Mouse (Mus musculus): ENCODE results near the gene Slc44a4.
"Not testable (repeated sequence)": the region's sequence is repeated elsewhere in the genome, so short reads cannot be mapped to it uniquely, and the experiment has no call there.

The Slc44a4 gene

GRCm38 (mm10) chr17:34960702-34961493 lies 46.6 kb downstream of the Slc44a4 start:
- no peak for DNase-seq (ENCODE audit: low spot score in 2 of 2)

DNA sequence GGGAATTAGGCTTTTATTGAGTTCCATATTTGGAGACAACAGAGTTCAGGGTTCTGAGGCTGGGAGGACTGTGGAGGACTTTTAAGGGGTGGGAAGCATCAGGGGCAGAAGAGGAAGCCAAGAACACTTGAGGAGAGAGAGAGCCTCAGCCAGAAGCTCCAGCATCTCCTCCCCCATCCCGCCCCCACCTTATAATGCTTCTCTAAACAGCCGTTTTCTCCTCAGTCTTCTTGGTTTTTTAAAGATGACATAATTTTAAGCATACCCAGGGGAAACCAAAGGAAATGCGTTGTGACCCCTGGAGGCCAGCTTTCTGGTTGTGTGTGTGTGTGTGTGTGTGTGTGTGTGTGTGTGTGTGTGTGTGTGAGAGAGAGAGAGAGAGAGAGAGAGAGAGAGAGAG lies 47.9 kb downstream of the Slc44a4 start:
- no peak for DNase-seq (ENCODE audit: low spot score in 2 of 2)

DNA sequence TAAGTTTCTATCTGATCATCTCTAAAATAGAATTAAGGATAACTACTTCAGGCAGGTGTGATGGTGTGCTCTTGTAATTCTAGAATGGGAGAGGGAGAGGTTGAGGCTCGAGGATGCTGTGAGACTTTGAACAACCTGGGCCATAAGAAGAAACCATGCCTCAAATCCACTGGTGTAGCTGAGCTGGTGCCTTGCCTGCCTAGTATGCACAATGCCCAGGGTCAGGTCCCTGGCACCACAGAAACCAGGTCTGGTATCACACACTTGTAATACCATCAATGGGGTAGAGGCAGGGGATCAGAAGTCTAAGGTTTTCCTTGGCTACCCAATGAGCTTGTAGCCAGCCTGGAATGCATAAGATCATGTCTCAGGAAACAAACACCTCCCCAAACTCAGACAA lies 48.6 kb downstream of the Slc44a4 start:
- no peak for DNase-seq (ENCODE audit: low spot score in 2 of 2)

DNA sequence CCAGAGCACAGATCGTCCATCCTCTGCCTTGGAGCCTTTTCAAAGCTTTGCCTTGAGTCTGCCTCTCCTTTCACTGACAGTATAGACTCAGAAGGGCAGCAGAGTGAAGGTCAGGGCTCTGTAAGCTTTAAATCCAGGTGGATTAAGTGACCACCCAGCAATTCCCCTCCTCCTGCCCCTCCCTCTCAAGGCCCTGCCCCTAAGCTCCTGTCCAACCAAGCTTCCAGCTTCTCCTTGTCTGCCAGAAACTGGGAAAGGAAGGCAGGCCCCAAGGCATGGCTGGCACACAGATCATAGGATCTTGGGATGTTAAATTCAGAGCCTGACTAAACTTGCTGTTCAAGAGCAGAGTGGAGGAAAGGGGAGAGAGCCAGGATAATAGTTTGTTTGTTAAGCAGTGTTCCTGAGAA lies 50.4 kb downstream of the Slc44a4 start:
- DNase-seq (ENCODE audit: low spot score in 2 of 2), result no peak

- no peak for DNase-seq (ENCODE audit: low spot score in 2 of 2)
These were observed 51.4 kb downstream of the Slc44a4 start for GRCm38 (mm10) chr17:34965627-34966026.

DNA sequence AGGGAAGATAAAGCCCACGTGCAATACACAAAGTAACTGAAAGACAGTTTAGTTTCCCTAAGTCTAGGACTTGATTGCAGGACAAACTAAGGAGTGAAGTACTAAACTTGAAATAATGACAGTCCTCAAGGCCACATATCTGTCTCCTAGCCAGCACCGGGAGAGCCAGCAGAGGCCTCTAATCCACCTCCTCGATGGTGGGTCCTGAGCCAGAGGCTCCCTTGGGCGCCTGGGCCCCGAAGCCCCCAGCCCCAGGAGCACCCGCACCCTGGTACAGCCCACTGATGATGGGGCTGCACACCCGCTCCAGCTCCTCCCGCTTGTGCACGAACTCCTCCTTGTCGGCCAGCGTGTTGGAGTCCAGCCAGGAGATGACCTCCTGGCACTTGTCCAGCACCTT lies 55.6 kb downstream of the Slc44a4 start, which contains the start of gene Gm20481:
Gene Gm20481 (plus strand): TSS at position 91 of the 400 bp plus-strand sequence.
- DNase-seq (ENCODE audit: low spot score in 2 of 2), result not testable (repeated sequence)

- DNase-seq (ENCODE audit: low spot score in 2 of 2), result not testable (repeated sequence)
These were observed 56.6 kb downstream of the Slc44a4 start for GRCm38 (mm10) chr17:34970850-34971249.

- DNase-seq (ENCODE audit: low spot score in 2 of 2), result not testable (repeated sequence)
These were observed 57.4 kb downstream of the Slc44a4 start for GRCm38 (mm10) chr17:34971694-34972068.

DNA sequence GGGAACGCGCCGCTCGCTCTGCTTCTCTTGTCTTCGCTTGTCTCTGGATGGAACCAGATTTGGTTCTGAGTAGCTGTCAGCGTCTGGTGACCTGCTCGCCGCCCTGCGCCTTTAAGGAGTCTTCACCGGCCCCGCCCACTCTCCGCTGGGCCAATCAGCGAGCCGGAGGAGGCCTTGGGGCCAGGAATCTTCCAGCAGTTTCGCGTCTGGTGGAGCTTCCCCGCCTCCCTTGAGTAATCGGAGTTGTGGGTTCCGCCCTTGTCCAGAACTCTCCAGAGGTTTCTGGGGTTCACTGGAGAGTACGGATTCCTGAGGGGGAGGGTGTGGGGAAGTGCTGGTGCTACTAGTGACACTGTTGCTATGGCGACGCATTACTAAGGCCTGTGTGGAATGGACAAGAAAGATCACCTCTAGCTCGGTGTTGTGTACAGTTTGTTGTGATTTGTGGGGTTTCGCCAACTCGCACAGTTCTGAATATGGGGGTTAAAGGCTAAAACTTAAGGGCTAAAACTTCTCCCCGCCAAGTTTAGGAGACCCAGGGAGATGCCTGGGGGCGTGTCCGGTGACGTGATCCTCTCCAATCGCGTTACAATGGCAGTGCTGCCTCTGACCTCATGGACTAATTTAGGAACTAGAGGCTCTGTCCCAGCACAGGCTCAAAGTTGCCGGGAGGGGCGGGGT lies 57.9 kb downstream of the Slc44a4 start, which contains the start of the genes Hspa1a and Hspa1l:
Gene Hspa1a (minus strand): TSS at position 88 of the 681 bp plus-strand sequence.
Gene Hspa1l (plus strand): TSS at position 635 of the 681 bp plus-strand sequence.
- peak; percentile 74 to 84 for DNase-seq (ENCODE audit: low spot score in 2 of 2)

DNA sequence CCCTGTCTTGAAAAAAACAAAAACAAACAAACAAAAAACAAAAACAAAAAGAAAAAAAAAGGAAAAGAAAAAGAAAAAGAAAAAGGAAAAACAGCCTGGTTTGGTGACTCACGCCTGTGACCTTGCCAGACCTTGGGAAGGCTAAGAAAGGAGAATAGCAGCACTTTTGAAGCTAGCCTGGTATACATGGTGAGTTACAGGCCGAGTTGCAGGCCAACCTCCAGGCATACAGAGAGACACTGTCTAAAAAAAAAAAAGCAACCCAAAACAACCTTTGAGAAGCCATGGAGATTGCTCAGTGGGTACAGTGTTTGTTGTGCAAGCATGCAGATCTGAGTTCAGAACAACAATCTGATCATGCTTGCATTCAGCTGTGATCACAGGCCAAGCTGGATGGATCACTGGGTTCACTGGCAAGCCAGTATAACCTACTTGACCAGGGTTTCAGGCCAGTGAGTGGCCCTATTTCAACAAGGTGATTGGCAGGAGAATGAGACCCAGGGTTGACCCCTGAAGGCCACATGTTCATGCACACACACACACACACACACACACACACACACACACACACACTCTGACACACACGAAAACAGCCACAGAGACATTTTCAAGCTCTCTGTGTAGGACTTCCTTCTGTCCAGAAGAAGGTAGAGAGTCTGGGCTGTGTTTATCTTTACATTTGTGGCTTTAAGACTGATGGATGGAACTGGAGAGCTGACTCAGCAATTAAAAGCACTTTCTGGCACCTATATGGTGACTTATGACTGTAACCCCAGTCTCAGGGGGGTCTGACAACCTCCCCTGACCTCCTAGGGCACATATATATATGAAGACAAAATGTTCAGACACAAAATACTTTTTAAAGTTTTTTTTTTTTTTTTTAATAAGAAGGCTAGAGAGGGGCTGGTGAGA lies 61.6 kb downstream of the Slc44a4 start:
- DNase-seq (ENCODE audit: low spot score in 2 of 2), result no peak

DNA sequence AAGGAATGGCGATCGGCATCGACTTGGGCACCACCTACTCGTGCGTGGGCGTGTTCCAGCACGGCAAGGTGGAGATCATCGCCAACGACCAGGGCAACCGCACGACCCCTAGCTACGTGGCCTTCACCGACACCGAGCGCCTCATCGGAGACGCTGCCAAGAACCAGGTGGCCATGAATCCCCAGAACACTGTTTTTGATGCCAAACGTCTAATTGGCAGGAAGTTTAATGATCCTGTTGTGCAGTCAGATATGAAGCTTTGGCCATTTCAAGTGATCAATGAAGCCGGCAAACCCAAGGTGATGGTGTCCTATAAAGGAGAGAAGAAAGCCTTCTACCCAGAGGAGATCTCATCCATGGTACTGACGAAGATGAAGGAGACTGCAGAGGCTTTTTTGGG lies 62.7 kb downstream of the Slc44a4 start:
- DNase-seq (ENCODE audit: low spot score in 2 of 2), result no peak

GRCm38 (mm10) chr17:34978239-34978638 lies 64.0 kb downstream of the Slc44a4 start:
- no peak for DNase-seq (ENCODE audit: low spot score in 2 of 2)

- DNase-seq (ENCODE audit: low spot score in 2 of 2), result no peak
These were observed 65.4 kb downstream of the Slc44a4 start for GRCm38 (mm10) chr17:34979631-34980030.

All from right cerebral cortex, postnatal 10 days (tissue).